In the genomic region with DNA sequence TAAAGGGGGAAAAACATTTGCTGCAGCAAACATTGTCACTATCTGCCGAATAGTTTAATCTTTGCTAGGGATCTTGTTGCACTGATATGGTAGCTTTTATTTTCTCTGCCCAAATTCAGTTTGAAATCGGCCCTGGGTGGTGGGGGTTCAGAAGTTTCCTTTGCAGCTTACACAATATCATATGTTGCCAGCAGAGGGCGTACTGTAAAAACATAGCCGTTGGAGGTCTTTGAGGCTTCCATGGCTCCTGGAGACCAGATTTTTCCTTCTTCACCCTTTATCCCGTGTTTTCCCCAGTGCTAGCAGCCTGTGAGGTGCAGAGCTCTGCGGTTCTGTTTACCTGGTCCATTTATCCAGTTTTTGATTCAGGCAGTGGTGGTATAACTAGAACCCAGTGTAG, we compare ENCODE assay signal across 9 mouse cellular contexts. TPM values are rescaled to one million over a fixed set of nuclear protein-coding genes. Genes with fewer than 3 reads are reported as not detected.
DNase-seq lines count a peak whose midpoint lies in the region; ATAC-seq and TF ChIP-seq lines count a peak whose summit lies in the region.
"Had no signal": no experiment of that assay in that cellular context is flagged by ENCODE, and none has a peak within 500 bp of the region (broad histone marks: within the 10 kb centered on the region; RNA-seq: fewer than 3 reads in every experiment).

No protein-coding gene starts in this region.

- no peak overlapping the region for H3K27ac ChIP-seq in midbrain, embryonic 10.5 days (replicated peaks)
- no peak overlapping the region for H3K27ac ChIP-seq in midbrain, embryonic 13.5 days
- H3K27ac ChIP-seq in liver, embryonic 14.5 days, result no peak overlapping the region
- H3K27ac ChIP-seq: limb, embryonic 15.5 days had no signal

- no peaks in the 10 kb centered on the region for H3K4me1 ChIP-seq in midbrain, embryonic 10.5 days
- H3K4me1 ChIP-seq in midbrain, embryonic 13.5 days (replicated peaks), result no peaks in the 10 kb centered on the region
- H3K4me1 ChIP-seq in liver, embryonic 14.5 days (replicated peaks; ENCODE audit: control insufficient read depth in 2 of 2, insufficient read depth in 2 of 2, low read length in 1 of 2), result no peaks in the 10 kb centered on the region
- H3K4me1 ChIP-seq: limb, embryonic 15.5 days had no signal

- no peak overlapping the region for H3K4me3 ChIP-seq in midbrain, embryonic 10.5 days
- no peak overlapping the region for H3K4me3 ChIP-seq in midbrain, embryonic 13.5 days (replicated peaks)
- H3K4me3 ChIP-seq in liver, embryonic 14.5 days (ENCODE audit: insufficient read depth in 1 of 2, low read depth in 2 of 2, low read length in 2 of 2), result no peak overlapping the region
- H3K4me3 ChIP-seq: erythroblast, embryonic 14.5 days; limb, embryonic 15.5 days had no signal

- H3K27me3 ChIP-seq in midbrain, embryonic 10.5 days (ENCODE audit: low read depth, poor library complexity, severe bottlenecking), result no peaks in the 10 kb centered on the region
- no peaks in the 10 kb centered on the region for H3K27me3 ChIP-seq in midbrain, embryonic 13.5 days
- H3K27me3 ChIP-seq in Patski, result no peaks in the 10 kb centered on the region
- no peaks in the 10 kb centered on the region for H3K27me3 ChIP-seq in liver, embryonic 14.5 days (ENCODE audit: control insufficient read depth, insufficient read depth, low read length)
- H3K27me3 ChIP-seq: limb, embryonic 15.5 days had no signal

- TF ChIP-seq CTCF in Patski (IDR thresholded peaks at IDR 0.05), result peak; percentile 76
- peak; percentile 63 for TF ChIP-seq CTCF in liver, embryonic 14.5 days (IDR thresholded peaks at IDR 0.05; ENCODE audit: low read depth)

- H3K9me3 ChIP-seq in midbrain, embryonic 10.5 days (replicated peaks), result no peaks in the 10 kb centered on the region
- H3K9me3 ChIP-seq in midbrain, embryonic 13.5 days, result no peaks in the 10 kb centered on the region
- no peaks in the 10 kb centered on the region for H3K9me3 ChIP-seq in liver, embryonic 14.5 days (ENCODE audit: control insufficient read depth, low read length)
- H3K9me3 ChIP-seq: limb, embryonic 15.5 days had no signal

- ATAC-seq in midbrain, embryonic 13.5 days, result no peak
- ATAC-seq in Patski, result no peak
- peak; percentile 81; the same call in 1 of the 2 replicates for ATAC-seq in common myeloid progenitor, adult 5-6 weeks (replicated peaks; ENCODE audit: low read depth, poor library complexity, severe bottlenecking)
- ATAC-seq in liver, embryonic 14.5 days (ENCODE audit: insufficient read depth), result no peak

- H3K36me3 ChIP-seq in midbrain, embryonic 10.5 days, result no peaks in the 10 kb centered on the region
- no peaks in the 10 kb centered on the region for H3K36me3 ChIP-seq in midbrain, embryonic 13.5 days
- H3K36me3 ChIP-seq in liver, embryonic 14.5 days (replicated peaks; ENCODE audit: control insufficient read depth, insufficient read depth, low read depth), result no peaks in the 10 kb centered on the region
- H3K36me3 ChIP-seq: limb, embryonic 15.5 days had no signal

- in situ Hi-C loops in Patski (cut with MboI; ENCODE audit: low pct_unique_long_range_greater_than_20kb), result loop anchor here (5.0 kb wide), 1 partner anchor 51 kb away; no protein-coding TSS in a partner anchor

- peak; percentile 51 for DNase-seq in midbrain, embryonic 10.5 days (ENCODE audit: low spot score)
- DNase-seq in Patski (ENCODE audit: low read depth, low spot score), result no peak
- peak; percentile 44 for DNase-seq in hindlimb bud, embryonic 11.5 days (ENCODE audit: extremely low spot score, low read depth, low spot score)
- no peak for DNase-seq in liver, embryonic 14.5 days (ENCODE audit: low read depth in 3 of 3, low spot score in 3 of 3)
- peak; percentile 25 for DNase-seq in retina, postnatal 7 days (ENCODE audit: low read depth, low spot score)

- 25% methylated on average over 6 of the region's 6 CpGs for WGBS in midbrain, embryonic 10.5 days
- 24% methylated on average over 6 of the region's 6 CpGs for WGBS in midbrain, embryonic 13.5 days
- 14% methylated on average over 6 of the region's 6 CpGs for WGBS in liver, embryonic 14.5 days (ENCODE audit: insufficient replicate concordance)

- POLR2A ChIA-PET in Patski (lab: Charles Lee), result interaction anchor here (0.9 to 1.6 kb wide), 2 partner anchors 53 to 56 kb away, joined by 3 read pairs; no protein-coding TSS in a partner anchor

- no peak overlapping the region for H3K9ac ChIP-seq in midbrain, embryonic 13.5 days (replicated peaks)
- H3K9ac ChIP-seq in liver, embryonic 14.5 days (replicated peaks), result no peak overlapping the region
- H3K9ac ChIP-seq: limb, embryonic 15.5 days had no signal

- TF ChIP-seq EP300 in liver, embryonic 14.5 days (IDR thresholded peaks at IDR 0.05; ENCODE audit: low read depth), result no peak

- CTCF ChIA-PET in Patski (lab: Charles Lee), result interaction anchor here (0.9 to 14.1 kb wide), 19 partner anchors 10 to 315 kb away, joined by 3 to 147 read pairs (median 4); a partner anchor contains a TSS

- no peak overlapping the region for H3K4me2 ChIP-seq in midbrain, embryonic 13.5 days (replicated peaks)
- H3K4me2 ChIP-seq in liver, embryonic 14.5 days (ENCODE audit: low read depth), result no peak overlapping the region
- H3K4me2 ChIP-seq: limb, embryonic 15.5 days had no signal

RNA-seq across cellular contexts. Expression of a gene that starts 39.0 kb away (rescaled TPM):
- 0.37 TPM in 1 of 2 replicates, not detected in the other for polyA plus RNA-seq in midbrain, embryonic 10.5 days (2016; fragmentation: Nextera tagmentation; extraction: Ambion mirVana)
- polyA plus RNA-seq in midbrain, embryonic 13.5 days (2015; fragmentation: Nextera tagmentation; extraction: Ambion mirVana), result 0.40 and 0.57 TPM in 2 replicates
- polyA plus RNA-seq in Patski (2021), result 3.9 TPM
- 1.6 TPM in 1 of 2 replicates, not detected in the other for total RNA-seq in common myeloid progenitor, adult 5-6 weeks (2017)
- polyA plus RNA-seq in liver, embryonic 14.5 days (2012; rRNA removed), result 1.4 and 2.4 TPM in 2 replicates
- 3.6 and 3.7 TPM in 2 replicates for polyA plus RNA-seq in liver, embryonic 14.5 days (2014; fragmentation: Nextera tagmentation; extraction: Ambion mirVana)
- polyA plus RNA-seq: erythroblast, embryonic 14.5 days had no signal

RNA-seq across cellular contexts. Expression of a gene that starts 40.6 kb away (rescaled TPM):
- not detected in 2 replicates for polyA plus RNA-seq in midbrain, embryonic 10.5 days (2016; fragmentation: Nextera tagmentation; extraction: Ambion mirVana)
- polyA plus RNA-seq in midbrain, embryonic 13.5 days (2015; fragmentation: Nextera tagmentation; extraction: Ambion mirVana), result not detected in 2 replicates
- polyA plus RNA-seq in Patski (2021), result 0.06 TPM
- total RNA-seq in common myeloid progenitor, adult 5-6 weeks (2017), result 0.09 TPM in 1 of 2 replicates, not detected in the other
- 0.79 and 0.85 TPM in 2 replicates for polyA plus RNA-seq in liver, embryonic 14.5 days (2012; rRNA removed)
- 0.53 and 0.72 TPM in 2 replicates for polyA plus RNA-seq in liver, embryonic 14.5 days (2014; fragmentation: Nextera tagmentation; extraction: Ambion mirVana)
- polyA plus RNA-seq: erythroblast, embryonic 14.5 days; limb, embryonic 15.5 days had no signal

Comparison
In these comparisons a context has a peak if more than half of its experiments do, and no peak if none do; other contexts are left out.
1. DNase-seq: peak in midbrain, embryonic 10.5 days (single experiment), hindlimb bud, embryonic 11.5 days (single experiment) and retina, postnatal 7 days (single experiment); none in Patski (single experiment) and liver, embryonic 14.5 days (0 of 3).